Comparison of ENCODE assay signal across 8 mouse cellular contexts in the genomic region with DNA sequence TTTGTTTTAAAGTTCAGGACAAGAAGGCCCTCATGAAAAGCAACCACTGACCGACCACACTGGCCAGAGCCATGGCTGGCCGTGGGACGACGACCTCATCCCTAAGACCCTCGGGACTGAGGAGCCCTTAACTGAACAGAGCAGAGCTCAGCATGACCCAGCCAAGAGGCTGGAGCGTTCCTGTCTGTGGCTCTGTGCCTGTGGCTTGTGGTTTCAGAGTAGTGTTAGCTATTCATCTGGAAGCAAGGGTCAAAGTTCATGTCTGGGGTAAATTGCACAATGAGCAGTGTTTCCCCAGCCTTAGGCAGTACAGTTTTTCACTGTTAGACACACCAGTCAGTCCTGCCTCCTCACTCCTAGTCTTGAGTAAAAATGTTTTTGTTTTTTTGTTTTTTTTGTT. TPM values are rescaled to one million over a fixed set of nuclear protein-coding genes. Genes with fewer than 3 reads are reported as not detected.
DNase-seq lines count a peak whose midpoint lies in the region; ATAC-seq and TF ChIP-seq lines count a peak whose summit lies in the region.

No protein-coding gene starts in this region.

- H3K4me2 ChIP-seq in forebrain, postnatal 0 days (ENCODE audit: low read depth): no peak overlapping the region
- no peak overlapping the region for H3K4me2 ChIP-seq in hindbrain, embryonic 14.5 days (replicated peaks)
- no peak overlapping the region for H3K4me2 ChIP-seq in liver, embryonic 16.5 days (ENCODE audit: low read depth, low read length)

- no peak overlapping the region for H3K4me3 ChIP-seq in forebrain, embryonic 10.5 days
- no peak overlapping the region for H3K4me3 ChIP-seq in forebrain, postnatal 0 days (ENCODE audit: low read depth, low read length)
- H3K4me3 ChIP-seq in G1E (ENCODE audit: low read depth, low read length): peak overlapping the region; percentile 54; the same call in 1 of the 2 replicates
- no peak overlapping the region for H3K4me3 ChIP-seq in hindbrain, embryonic 14.5 days (replicated peaks; ENCODE audit: low read length)
- no peak overlapping the region for H3K4me3 ChIP-seq in liver, embryonic 16.5 days (ENCODE audit: low read depth, low read length)

- H3K27me3 ChIP-seq in forebrain, embryonic 10.5 days (ENCODE audit: poor library complexity, severe bottlenecking): no peaks in the 10 kb centered on the region
- H3K27me3 ChIP-seq in forebrain, postnatal 0 days (ENCODE audit: insufficient read depth, low read length): no peaks in the 10 kb centered on the region
- H3K27me3 ChIP-seq in G1E (ENCODE audit: insufficient read depth, low read length): peaks cover 14% of the 10 kb centered on the region; the same call in 1 of the 2 replicates
- H3K27me3 ChIP-seq in hindbrain, embryonic 14.5 days (ENCODE audit: control insufficient read depth, insufficient read depth, low read length): no peaks in the 10 kb centered on the region
- H3K27me3 ChIP-seq in liver, embryonic 16.5 days (ENCODE audit: control insufficient read depth, insufficient read depth, low read depth, low read length): no peaks in the 10 kb centered on the region

- no peak overlapping the region for H3K9ac ChIP-seq in forebrain, postnatal 0 days
- no peak overlapping the region for H3K9ac ChIP-seq in hindbrain, embryonic 14.5 days
- no peak overlapping the region for H3K9ac ChIP-seq in liver, embryonic 16.5 days (ENCODE audit: low read depth, low read length)

- no peak for ATAC-seq in forebrain, postnatal 0 days
- ATAC-seq in G1E (ENCODE audit: extremely low read depth, insufficient number of reproducible peaks, low FRiP score, poor library complexity, severe bottlenecking): peak; percentile 31; the same call in 1 of the 2 replicates
- no peak for ATAC-seq in hindbrain, embryonic 14.5 days (ENCODE audit: low FRiP score)
- peak; percentile 80 for ATAC-seq in liver, embryonic 16.5 days (ENCODE audit: low read depth)

- TF ChIP-seq CTCF in forebrain, postnatal 0 days (IDR thresholded peaks at IDR 0.05; ENCODE audit: low read depth): no peak
- TF ChIP-seq CTCF in G1E (IDR thresholded peaks at IDR 0.05; ENCODE audit: low read depth, low read length): no peak

- WGBS in forebrain, embryonic 10.5 days: 13% methylated on average over 6 of the region's 6 CpGs
- WGBS in forebrain, postnatal 0 days: 19% methylated on average over 6 of the region's 6 CpGs
- 8% methylated on average over 6 of the region's 6 CpGs for WGBS in hindbrain, embryonic 14.5 days
- 16% methylated on average over 6 of the region's 6 CpGs for WGBS in liver, embryonic 16.5 days (ENCODE audit: insufficient replicate concordance)

- H3K27ac ChIP-seq in forebrain, embryonic 10.5 days: peak overlapping the region; percentile 87
- no peak overlapping the region for H3K27ac ChIP-seq in forebrain, postnatal 0 days (ENCODE audit: low read depth, low read length)
- no peak overlapping the region for H3K27ac ChIP-seq in hindbrain, embryonic 14.5 days
- peak overlapping the region; percentile 60 for H3K27ac ChIP-seq in liver, embryonic 16.5 days (ENCODE audit: low read length)

- H3K4me1 ChIP-seq in forebrain, embryonic 10.5 days: peaks cover 48% of the 10 kb centered on the region
- H3K4me1 ChIP-seq in forebrain, postnatal 0 days (ENCODE audit: insufficient read depth): peaks cover 14% of the 10 kb centered on the region
- H3K4me1 ChIP-seq in G1E (ENCODE audit: insufficient read depth, low read depth, low read length): peaks cover 59% of the 10 kb centered on the region
- H3K4me1 ChIP-seq in hindbrain, embryonic 14.5 days (replicated peaks; ENCODE audit: control insufficient read depth, insufficient read depth, low read length): peaks cover 28% of the 10 kb centered on the region
- peaks cover 16% of the 10 kb centered on the region for H3K4me1 ChIP-seq in liver, embryonic 16.5 days (ENCODE audit: control insufficient read depth, low read depth, low read length)

- peaks cover 35% of the 10 kb centered on the region for H3K36me3 ChIP-seq in forebrain, embryonic 10.5 days (replicated peaks)
- H3K36me3 ChIP-seq in forebrain, postnatal 0 days (ENCODE audit: insufficient read depth): peaks cover 7% of the 10 kb centered on the region; the same call in 1 of the 2 replicates
- H3K36me3 ChIP-seq in G1E (replicated peaks): peaks cover 19% of the 10 kb centered on the region
- no peaks in the 10 kb centered on the region; the same call in 1 of the 2 replicates for H3K36me3 ChIP-seq in hindbrain, embryonic 14.5 days (replicated peaks; ENCODE audit: control insufficient read depth, insufficient read depth)
- H3K36me3 ChIP-seq in liver, embryonic 16.5 days (ENCODE audit: control insufficient read depth, insufficient read depth): no peaks in the 10 kb centered on the region

- DNase-seq in forebrain, embryonic 10.5 days (ENCODE audit: extremely low spot score, low spot score): peak; percentile 42
- no peak for DNase-seq in forebrain, postnatal 0 days
- DNase-seq in G1E (ENCODE audit: low spot score): peak; percentile 70
- peak; percentile 38 for DNase-seq in hindbrain, embryonic 14.5 days (ENCODE audit: low spot score)
- peak; percentile 87 for DNase-seq in yolk sac, embryonic 10.5 days (ENCODE audit: low spot score)
- DNase-seq in cerebellum, adult 9-10 months: no peak
- no peak for DNase-seq in urinary bladder, postnatal 25 days (ENCODE audit: low spot score)

- H3K9me3 ChIP-seq in forebrain, embryonic 10.5 days: no peaks in the 10 kb centered on the region
- no peaks in the 10 kb centered on the region for H3K9me3 ChIP-seq in forebrain, postnatal 0 days (ENCODE audit: low read length)
- no peaks in the 10 kb centered on the region for H3K9me3 ChIP-seq in G1E (replicated peaks)
- H3K9me3 ChIP-seq in hindbrain, embryonic 14.5 days (ENCODE audit: control insufficient read depth, low read length): no peaks in the 10 kb centered on the region
- no peaks in the 10 kb centered on the region for H3K9me3 ChIP-seq in liver, embryonic 16.5 days (replicated peaks; ENCODE audit: control insufficient read depth, low read length)

RNA-seq across cellular contexts. Expression of a gene that starts 11.3 kb away (rescaled TPM):
- 20.1 and 20.3 TPM in 2 replicates for polyA plus RNA-seq in forebrain, embryonic 10.5 days (2016; fragmentation: Nextera tagmentation; extraction: Ambion mirVana)
- 16.7 and 26.7 TPM in 2 replicates for total RNA-seq in forebrain, postnatal 0 days (2014; rRNA removed)
- polyA plus RNA-seq in forebrain, postnatal 0 days (2015; fragmentation: Nextera tagmentation; extraction: Ambion mirVana): 66.3 and 68.6 TPM in 2 replicates
- total RNA-seq in G1E (2014; fragmentation: Nextera tagmentation): not detected in 2 replicates
- total RNA-seq in G1E (2017): not detected in 2 replicates
- not detected in 2 replicates for polyA plus RNA-seq in G1E (2012)
- 29.8 and 32.1 TPM in 2 replicates for polyA plus RNA-seq in hindbrain, embryonic 14.5 days (2014; fragmentation: Nextera tagmentation; extraction: Ambion mirVana)
- polyA plus RNA-seq in liver, embryonic 16.5 days (2015; fragmentation: Nextera tagmentation; extraction: Ambion mirVana): 0.55 and 0.79 TPM in 2 replicates

RNA-seq across cellular contexts. Expression of a gene that starts 52.3 kb away (rescaled TPM):
- 202 and 205 TPM in 2 replicates for polyA plus RNA-seq in forebrain, embryonic 10.5 days (2016; fragmentation: Nextera tagmentation; extraction: Ambion mirVana)
- 75.9 and 88.9 TPM in 2 replicates for total RNA-seq in forebrain, postnatal 0 days (2014; rRNA removed)
- polyA plus RNA-seq in forebrain, postnatal 0 days (2015; fragmentation: Nextera tagmentation; extraction: Ambion mirVana): 360 and 367 TPM in 2 replicates
- 419 and 473 TPM in 2 replicates for total RNA-seq in G1E (2014; fragmentation: Nextera tagmentation)
- total RNA-seq in G1E (2017): 80.7 and 101 TPM in 2 replicates
- 89.5 and 89.9 TPM in 2 replicates for polyA plus RNA-seq in G1E (2012)
- polyA plus RNA-seq in hindbrain, embryonic 14.5 days (2014; fragmentation: Nextera tagmentation; extraction: Ambion mirVana): 377 and 427 TPM in 2 replicates
- 112 and 113 TPM in 2 replicates for polyA plus RNA-seq in liver, embryonic 16.5 days (2015; fragmentation: Nextera tagmentation; extraction: Ambion mirVana)

Comparison
In these comparisons a context has a peak if more than half of its experiments do, and no peak if none do; other contexts are left out.
1. DNase-seq: peak in forebrain, embryonic 10.5 days (single experiment), G1E (single experiment), hindbrain, embryonic 14.5 days (single experiment) and yolk sac, embryonic 10.5 days (single experiment); none in forebrain, postnatal 0 days (single experiment), cerebellum, adult 9-10 months (single experiment) and urinary bladder, postnatal 25 days (single experiment).
2. H3K27ac ChIP-seq: peak in forebrain, embryonic 10.5 days (single experiment) and liver, embryonic 16.5 days (single experiment); none in forebrain, postnatal 0 days (single experiment) and hindbrain, embryonic 14.5 days (single experiment).
3. ATAC-seq: peak in G1E (single experiment) and liver, embryonic 16.5 days (single experiment); none in forebrain, postnatal 0 days (single experiment) and hindbrain, embryonic 14.5 days (single experiment).
4. RNA of a gene that starts 11.3 kb away (polyA plus RNA-seq): 66.3 to 68.6 TPM in forebrain, postnatal 0 days, 29.8 to 32.1 TPM in hindbrain, embryonic 14.5 days and 20.1 to 20.3 TPM in forebrain, embryonic 10.5 days; 0.55 to 0.79 TPM in liver, embryonic 16.5 days and not detected in G1E; every median in the first group is over 10 times any median in the second.